Mouse (Mus musculus) cerebellum, adult 8-10 months (tissue): ENCODE measurements around the gene Hic2.
A peak's percentile ranks its signal among the peaks of the same experiment; 100 is the strongest.

ENCODE experiments used
- DNase-seq: peaks from one replicate; pipeline ENCODE4 v3.0.0; 2022

Gene Hic2

DNA sequence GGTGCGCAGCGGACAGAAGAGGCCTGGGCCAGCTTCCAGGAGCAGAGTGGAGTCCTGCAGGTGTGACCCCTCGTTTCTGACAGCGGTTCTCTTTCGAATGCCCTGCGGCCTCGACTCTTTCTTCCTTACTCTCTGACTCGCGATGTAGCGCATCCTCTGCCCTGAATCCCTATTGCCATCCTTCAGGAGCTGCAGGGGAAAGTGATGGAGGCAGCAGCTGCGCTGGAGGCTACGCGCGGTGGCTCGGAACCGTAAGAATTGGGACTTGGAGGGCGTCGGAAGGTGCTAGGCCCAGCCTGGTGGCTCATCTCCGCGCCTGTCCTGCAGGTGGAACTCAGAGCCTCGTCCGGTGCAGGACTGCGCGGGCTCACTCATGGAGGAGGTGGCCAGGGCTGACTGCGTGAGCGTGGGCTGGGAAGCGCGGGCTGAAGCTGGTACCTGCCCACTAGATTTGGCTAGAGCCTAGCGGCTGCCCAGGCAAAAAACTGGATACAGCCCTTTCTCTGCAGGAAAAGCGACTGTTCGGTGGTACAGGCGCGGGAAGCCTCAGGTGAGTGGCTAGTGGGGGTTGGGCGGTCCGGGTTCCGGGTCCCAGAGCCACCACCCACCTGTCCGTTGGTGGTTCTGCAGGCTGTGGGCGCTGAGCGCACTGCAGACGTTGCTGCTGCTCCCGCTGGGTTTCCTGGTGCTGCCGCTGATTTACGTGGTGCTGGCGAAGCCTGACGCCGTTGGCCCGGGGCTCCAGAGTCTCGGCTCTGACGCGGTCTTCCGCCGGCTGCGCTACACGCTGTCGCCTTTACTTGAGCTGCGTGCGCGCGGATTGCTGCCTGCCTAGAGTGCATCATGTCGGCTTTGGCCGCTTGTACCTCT lies 44.2 kb downstream of the Hic2 start:
- DNase-seq, result peak; percentile 38

DNA sequence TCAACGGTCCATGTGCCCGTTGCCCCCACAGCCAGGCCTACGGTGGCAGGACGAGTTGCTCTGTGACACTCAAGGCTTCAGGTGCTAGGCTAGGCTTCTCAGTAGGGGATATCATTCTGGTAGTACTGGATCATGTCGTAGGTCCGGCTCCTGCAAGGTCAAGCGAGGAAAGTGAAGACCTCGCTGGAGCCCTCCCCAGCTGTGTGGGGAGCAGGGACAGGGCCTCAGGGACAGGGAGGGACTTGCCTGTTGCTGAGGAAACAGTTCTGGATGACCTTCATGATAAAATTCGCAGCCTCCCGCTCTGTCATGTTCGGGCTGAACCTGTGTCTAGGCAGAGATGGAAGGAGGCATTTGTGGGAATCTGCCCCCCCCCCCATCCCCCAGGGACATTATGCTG lies 47.1 kb downstream of the Hic2 start:
- no peak for DNase-seq

DNA sequence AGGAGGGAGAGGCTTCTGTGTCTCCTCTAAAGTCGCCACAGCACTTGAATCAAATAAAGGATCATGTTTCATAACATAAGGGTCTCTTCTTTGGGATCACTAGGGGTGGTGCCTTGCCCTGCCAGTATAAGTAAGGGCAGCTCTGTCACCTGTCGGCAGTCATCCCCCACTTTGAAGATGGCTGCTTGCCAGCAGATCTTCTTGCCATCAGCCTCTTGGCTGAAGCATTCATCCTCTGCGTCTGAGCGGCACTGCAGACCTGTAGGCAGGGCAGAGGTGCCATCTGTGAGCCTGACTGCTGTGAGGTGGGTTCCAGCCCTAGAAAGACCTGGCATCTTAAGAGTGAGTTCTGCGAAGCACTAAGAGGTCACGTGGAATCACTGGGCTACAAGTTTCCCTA lies 49.8 kb downstream of the Hic2 start:
- DNase-seq, result no peak

DNA sequence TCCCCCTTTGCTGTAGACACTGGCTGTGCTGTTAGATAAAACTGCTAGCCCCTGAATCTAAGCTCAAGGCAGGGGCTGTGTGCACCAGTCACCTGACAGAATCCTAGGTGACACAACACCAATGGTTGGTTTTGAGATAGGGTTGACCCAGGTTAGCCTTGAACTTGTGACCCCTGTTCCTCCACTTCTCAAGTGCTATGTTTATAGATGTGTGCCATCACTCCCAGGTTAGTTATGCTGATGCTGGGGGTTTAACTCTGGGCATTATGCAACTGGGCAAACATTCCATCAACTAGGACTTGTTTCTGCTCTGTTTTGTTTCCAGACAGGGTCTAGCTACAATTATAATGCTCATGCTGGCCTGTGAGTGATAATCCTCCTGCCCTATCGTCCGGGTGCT lies 53.7 kb downstream of the Hic2 start:
- no peak for DNase-seq

DNA sequence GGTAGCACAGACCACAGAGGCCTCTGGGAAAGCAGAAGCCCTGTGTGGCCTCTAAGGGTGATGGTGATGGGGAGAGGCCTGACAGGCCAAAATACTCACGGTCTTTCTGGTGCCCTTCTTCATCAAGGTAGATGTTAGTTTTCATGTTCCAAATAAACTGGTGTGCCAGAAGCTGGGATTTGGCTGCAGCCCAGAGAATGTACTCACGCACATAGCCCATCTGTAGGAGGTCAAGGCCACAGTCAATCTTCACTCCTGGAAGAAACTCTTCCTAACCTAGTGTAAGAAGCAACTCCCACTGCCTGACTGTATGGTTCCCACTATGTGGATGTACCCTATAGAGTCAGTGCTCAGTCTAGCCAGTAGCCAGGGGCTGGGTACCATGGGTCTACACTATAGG lies 57.6 kb downstream of the Hic2 start:
- no peak for DNase-seq

DNA sequence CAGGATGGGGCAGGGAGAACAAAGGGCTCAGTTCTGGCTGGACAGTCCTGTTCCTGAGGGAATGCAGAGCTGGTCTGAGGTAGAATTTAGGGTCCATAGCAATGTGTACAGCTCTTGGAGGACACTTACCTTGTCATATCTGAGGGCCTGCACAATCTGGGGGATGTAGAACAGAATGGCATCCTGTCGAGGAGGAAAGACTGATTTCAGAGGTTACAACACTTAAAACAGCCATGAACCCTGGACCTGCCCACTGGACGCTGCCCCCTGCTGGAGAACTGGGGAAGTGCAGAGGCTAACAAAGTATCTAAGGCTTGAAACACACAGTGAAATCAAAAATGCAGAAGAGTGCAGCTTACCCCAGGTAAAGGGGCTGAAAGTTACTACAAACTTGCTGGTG lies 59.4 kb downstream of the Hic2 start:
- peak; percentile 69 for DNase-seq

DNA sequence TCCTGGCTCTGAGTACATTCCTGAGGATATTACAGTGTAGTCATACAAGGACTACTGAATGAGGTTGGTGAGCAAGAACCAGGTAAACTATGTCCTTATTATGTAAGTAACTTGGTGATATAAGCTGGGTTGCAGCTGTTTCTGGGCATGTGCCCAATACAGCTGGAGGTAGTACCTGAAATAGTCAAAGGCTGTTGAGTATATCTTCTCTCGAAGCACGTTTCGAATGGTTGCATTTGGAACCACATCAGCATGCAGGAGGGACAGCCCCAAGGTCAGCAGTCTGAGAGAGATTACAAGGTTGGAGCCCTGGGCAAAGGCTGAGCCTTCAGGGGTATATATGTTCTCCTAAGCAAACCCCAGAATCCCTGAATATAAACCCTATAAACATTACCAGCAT lies 67.4 kb downstream of the Hic2 start:
- DNase-seq, result no peak

DNA sequence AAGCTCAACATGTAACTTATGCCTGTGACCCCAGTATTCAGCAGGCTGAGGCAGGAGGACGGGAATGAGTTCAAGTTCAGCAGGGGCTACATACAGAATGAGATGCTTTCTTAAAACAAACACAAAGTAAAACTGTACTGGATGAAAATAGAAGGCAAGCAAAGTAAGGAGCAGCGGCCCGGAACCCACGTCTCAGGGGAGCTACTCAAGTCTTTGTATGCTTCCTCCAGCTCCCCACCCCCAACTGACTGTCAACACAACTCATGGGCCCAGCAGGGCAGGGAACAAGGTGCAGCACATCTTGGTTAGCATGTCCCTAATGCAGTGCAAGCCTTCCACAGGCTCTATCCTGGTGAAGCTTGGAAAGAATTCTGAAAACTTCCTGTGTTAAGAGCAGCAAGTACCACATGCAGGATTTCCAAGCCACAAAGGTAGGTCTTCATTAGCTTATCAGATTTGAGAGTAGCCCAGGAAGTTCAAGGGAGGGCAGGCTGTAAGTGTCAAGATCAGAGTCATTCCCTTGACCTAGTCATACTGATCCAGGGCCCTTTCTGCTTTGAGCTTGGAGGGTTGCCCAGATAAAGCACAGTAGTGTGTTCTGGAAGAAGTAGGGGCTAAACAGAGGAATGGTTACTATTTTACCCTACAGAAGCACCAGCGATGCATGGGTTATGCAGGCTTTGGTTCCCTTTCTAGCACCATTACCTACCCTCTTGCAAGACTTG lies 70.3 kb downstream of the Hic2 start:
- DNase-seq, result no peak

DNA sequence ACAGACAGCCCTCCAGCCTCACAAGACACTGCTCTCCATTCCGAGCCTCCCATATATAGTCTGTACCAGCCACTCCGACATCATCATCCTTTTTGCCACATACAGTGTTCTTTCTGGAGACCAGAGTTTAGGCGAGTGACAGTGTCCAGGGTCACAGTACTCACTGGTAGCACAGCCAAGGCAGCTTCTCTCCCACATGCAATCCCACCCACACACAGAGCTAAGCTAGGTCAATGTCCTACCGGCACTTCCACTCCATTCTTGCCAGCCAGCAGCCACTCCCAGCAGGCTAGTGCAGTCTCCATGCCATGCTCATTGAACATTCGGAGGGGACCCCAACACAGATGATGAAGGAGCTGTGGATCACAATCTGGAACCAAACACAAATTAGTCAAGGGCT lies 74.1 kb downstream of the Hic2 start:
- no peak for DNase-seq

DNA sequence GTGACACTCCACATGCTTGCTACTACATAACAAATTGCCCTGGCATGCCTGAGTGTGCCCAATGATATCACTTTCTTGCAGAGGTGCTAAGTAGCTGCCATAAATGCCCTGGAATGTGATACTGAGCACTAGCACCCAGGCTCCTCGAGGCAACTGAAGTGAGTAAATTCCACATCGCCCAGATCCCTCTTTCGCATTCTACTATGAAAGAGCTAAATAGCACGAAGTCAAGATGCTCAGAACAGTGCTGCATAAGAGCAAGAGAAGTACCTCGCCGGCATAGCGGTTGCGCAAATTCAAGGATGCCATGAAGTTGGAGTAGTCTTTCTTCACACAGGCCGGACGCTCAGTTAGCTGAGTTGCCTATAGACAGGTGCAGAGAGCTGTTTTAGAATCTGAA lies 75.7 kb downstream of the Hic2 start:
- no peak for DNase-seq

DNA sequence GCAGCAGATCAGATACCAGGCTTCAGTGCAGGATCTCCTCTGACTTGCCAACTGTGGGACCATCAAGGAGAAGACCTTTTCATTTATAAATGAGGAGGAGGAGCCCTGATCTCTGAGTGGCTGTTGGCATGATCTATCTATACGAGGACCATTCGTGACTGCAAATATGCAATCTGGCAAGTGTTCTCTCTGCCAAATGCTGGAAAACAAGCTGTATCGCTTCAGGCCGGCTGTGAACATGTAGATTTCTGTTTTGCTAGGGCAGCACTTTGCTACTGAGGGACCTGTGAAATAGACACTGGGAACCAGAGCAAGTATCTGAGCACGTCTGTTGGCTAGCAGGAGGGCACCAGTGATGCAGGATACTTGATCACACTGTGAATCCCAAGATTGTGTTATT lies 79.2 kb downstream of the Hic2 start:
- DNase-seq, result no peak
